Mouse (Mus musculus) right cerebral cortex, adult 18-20 months (tissue): ENCODE measurements around the gene Tmem213.

Source experiments
- DNase-seq: peaks from one replicate; pipeline ENCODE4 v3.0.0; 2022; ENCODE audit warnings: mixed read lengths

Gene Tmem213

DNA sequence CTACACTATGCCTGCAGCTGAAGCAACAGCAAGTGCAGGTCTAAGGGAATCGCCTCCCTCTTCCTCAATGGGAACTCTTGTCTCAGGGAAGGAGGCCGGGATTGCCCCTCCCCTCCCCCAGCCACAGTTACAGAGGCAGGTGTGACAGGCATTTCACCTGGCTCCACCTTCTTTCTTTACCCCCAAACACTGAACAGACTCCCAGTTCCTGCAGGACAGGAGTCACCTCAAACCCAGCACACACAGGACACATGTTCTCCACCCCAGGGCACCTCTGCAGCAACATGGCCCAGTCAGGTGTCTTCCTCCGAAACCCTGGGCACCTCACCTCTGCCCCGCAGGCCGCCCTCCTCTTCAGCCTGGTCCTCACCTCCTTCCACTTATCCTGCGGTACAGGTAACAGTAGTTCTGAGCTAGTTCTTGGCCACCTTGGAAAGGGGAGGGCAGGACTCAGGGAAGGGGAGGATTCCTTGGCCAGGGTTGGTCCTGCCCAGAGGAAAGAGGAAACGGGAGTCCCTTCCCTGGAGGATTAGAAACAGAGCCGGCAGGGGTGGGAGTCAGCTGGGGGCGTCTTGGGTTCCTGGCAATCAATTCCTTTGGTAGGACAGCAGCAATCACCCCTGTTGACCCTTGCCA lies at the start of gene Tmem213:
Gene Tmem213 (plus strand): TSS at position 96 of the 636 bp plus-strand sequence.
- DNase-seq, result no peak

GRCm38 (mm10) chr6:38064621-38065020 lies 44.4 kb upstream of the Tmem213 start:
- no peak for DNase-seq

GRCm38 (mm10) chr6:38065122-38065500 lies 43.9 kb upstream of the Tmem213 start:
- peak; percentile 62 for DNase-seq

GRCm38 (mm10) chr6:38065501-38066122 lies 43.4 kb upstream of the Tmem213 start:
- DNase-seq, result peak; percentile 58

DNA sequence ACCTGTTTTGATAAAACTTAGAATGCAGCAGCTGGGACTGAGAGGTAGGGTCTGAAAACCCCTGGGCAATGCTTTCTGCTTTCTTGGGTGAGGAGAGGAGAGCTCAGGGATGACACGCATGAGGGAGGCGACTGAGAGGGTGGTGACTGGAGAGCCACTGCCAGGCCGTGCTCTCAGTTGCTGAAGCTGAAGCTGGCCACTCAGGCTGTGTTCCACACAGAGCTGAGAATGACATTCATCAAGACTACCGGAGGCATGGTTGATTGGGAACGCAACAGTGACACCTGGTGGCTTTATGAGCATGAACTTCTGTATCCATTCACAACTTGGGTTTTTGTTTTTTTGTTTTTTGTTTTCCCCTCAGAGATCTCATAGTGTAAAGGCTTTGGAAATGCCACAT lies 42.8 kb upstream of the Tmem213 start:
- DNase-seq, result peak; percentile 59

GRCm38 (mm10) chr6:38071256-38071655 lies 37.8 kb upstream of the Tmem213 start:
- DNase-seq, result no peak

- no peak for DNase-seq
Measured at GRCm38 (mm10) chr6:38072137-38072796, 36.8 kb upstream of the Tmem213 start.

DNA sequence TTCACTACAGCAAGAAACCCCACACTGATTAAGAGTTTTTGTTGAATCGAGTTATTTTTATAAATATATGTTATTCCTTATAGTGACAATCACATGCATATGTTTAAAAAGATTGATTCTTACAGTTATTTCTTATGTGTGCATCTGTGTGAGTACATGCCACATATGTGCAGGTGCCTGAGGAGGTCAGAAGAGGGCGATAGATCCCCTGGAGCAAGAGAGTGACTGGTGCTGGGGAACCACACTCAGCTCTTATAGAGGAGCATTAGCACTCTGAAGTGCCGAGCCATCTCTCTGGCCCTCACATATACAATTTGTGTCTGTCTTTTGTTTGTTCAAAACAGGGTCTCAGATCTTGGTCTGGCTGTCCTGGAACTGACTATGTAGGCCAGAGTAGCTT lies 35.5 kb upstream of the Tmem213 start:
- DNase-seq, result no peak

GRCm38 (mm10) chr6:38080364-38080763 lies 28.7 kb upstream of the Tmem213 start:
- DNase-seq, result no peak

GRCm38 (mm10) chr6:38081727-38082341 lies 27.2 kb upstream of the Tmem213 start:
- no peak for DNase-seq

- no peak for DNase-seq
Measured at GRCm38 (mm10) chr6:38083204-38083603, 25.9 kb upstream of the Tmem213 start.

DNA sequence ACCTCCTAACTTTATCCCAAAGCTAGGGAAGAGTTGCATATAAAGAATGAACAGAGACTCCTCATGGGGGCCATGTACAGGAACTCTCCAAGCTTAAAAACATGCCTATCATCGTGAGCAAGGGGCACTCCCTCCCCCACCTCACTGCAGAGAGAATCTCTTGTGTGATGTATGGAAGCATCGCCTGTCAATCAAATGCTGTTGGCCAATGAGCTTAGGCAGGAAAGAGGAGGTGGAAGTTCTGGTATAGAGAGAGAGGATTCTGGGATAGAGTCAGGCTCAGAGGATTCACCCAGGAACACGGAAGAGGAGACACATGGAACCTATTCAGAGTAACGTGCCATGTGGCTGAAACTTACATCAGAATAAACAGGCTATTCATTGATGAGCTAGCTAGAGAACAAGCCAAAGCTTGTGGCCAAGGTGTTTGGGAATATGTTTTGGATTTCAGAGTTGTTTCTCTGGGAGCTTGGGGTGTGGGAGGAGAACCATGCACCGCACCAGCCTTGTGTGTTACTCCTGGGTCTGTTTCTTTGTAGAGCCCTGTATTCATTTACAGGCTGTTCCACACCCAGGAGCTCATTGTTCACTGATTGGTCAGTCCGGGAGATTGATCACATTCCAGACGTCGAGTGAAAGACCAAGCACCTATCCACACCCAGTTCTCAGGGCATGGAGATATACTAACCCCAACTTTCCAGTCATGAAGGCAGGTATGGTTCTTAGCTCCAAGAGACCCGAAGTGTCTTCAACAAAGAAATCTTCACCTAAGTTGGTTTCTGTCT lies 21.6 kb upstream of the Tmem213 start:
- no peak for DNase-seq

DNA sequence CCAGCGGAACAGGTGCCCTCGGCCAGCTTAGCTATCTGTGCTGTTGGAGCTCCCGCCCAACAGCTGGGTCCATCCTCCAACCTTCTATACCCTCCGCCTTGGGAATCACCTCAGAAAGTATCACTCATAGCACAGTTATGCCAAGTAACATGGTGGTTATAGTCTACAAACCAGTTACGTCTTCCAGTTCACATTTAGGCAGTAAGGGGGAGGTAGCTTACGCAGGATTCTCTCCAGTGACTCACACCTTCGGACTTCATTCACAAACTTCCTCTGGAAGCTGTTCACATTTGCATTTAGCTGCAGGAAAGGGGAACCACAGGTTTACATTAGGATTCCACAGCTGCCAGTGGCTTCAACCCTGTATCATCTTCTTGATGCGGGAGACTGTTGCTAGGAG lies 16.5 kb upstream of the Tmem213 start:
- DNase-seq, result no peak

DNA sequence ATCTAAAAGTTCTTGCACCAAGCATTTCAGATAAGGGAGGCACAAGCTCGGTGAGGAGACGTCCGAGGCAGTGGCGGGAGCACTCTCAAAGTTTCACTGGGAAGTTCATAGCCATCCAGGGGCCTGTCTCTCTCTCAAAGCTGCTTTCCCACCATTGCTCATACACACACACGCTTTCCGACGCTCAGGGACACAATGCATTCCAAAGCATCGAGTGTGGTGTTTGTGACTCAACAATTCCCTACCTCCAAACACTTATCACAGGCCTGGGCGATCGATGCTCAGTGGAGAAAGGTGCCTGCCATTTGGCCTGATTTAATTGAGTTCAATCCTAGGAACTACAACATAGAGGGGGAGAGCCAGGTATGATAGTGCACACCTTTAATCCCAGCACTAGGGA lies 14.4 kb upstream of the Tmem213 start:
- DNase-seq, result no peak

GRCm38 (mm10) chr6:38096961-38097370 lies 12.1 kb upstream of the Tmem213 start:
- no peak for DNase-seq

DNA sequence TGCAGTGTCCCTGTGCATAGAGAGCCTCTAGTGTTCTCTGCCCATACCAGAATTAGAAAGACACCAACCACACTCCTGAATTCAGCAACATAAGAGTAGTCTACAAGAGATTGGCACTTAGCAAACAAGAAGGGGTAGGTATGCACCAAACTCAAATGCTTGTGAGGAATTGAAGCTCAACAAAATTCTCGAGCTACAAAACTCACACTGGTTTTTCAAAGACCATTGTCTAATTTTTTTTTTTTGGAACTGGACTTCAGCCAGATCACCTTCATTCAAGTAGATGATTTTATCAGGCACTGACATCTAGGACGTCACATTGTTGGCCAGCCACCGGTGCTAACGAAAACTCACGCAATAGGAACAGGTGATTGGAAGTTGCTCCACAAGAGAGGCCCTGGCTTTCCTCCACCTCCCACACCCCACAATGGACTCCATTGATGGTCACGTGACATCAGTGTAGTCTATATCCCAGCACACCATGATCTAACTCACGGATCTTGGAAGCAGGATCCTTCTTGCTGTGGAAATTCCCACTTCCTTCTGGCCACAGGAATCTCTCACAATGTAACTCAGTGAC lies 6.7 kb upstream of the Tmem213 start:
- no peak for DNase-seq

- no peak for DNase-seq
Measured at GRCm38 (mm10) chr6:38103775-38104174, 5.3 kb upstream of the Tmem213 start.

GRCm38 (mm10) chr6:38105924-38106323 lies 3.1 kb upstream of the Tmem213 start:
- DNase-seq, result no peak

- no peak for DNase-seq
Measured at GRCm38 (mm10) chr6:38108449-38108848, 606 bp upstream of the Tmem213 start.

DNA sequence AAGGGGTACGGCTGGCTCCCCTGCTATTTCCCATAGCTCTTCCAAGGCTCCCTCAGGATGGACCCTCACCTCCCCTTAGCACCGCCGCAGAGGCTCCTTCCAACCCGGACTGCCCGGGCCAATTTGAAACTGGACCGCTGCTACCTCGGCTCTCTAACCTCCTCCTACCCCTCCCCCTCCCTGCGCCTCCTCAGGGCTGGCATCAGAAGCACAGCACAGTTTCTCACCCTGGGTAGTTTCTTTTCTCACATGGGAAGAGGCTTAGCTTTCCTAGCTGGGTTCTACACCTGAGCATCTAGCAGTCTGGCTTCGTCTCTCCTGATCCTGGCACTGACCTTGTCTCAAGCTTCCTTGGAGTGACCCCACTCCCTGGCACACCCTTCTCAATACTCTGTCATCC lies 816 bp downstream of the Tmem213 start:
- no peak for DNase-seq

DNA sequence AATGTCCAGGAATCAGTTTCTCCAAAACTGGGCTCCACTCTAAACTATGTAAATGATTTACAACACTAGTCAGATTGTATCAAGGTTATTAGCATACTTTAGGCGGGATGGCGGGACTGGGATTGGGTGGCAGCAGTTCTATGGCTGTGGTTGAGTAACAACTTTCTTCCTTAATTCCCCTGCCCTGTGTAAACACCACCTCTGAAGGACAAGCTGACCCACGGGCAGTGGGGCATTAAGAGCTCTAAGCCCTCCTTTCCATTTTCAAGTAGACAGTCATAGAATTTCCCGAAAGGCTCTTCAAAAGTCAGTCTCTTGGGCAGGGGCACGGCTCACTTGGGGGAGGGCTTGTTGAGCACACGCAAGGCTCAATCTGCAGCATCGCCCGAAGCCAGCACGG lies 1.8 kb downstream of the Tmem213 start:
- DNase-seq, result no peak

GRCm38 (mm10) chr6:38116107-38116770 lies 7.2 kb downstream of the Tmem213 start:
- DNase-seq, result peak; percentile 56
